Mouse (Mus musculus) heart, embryonic 14.5 days (tissue): ENCODE measurements around the gene Btbd19. TPM values are rescaled to one million over a fixed set of nuclear protein-coding genes. Genes with fewer than 3 reads are reported as not detected.

ENCODE experiments used
- ATAC-seq: fragments of 200-750 bp; cut with Nextera tagmentation; 2 replicates; pipeline ENCODE4 v1.8.0; 2017; ENCODE audit warnings: low read depth, moderate TSS enrichment; ENCODE audit not compliant: insufficient number of reproducible peaks, insufficient read depth, low FRiP score
- H3K27ac ChIP-seq, 2 experiments: fragments of 200-500 bp in 1 of 2; fragments of 300-500 bp in 1 of 2; sonication (generic) in 1 of 2; replicated peaks in 1 of 2; 2 replicates each; pipeline ENCODE4 v1.5.1; 2012 to 2014; ENCODE audit warnings: low read depth in 2 of 2, low read length in 2 of 2, control low read depth in 1 of 2, mild to moderate bottlenecking in 1 of 2, mixed read lengths in 1 of 2; ENCODE audit not compliant: control insufficient read depth in 1 of 2, insufficient read depth in 1 of 2
- H3K27me3 ChIP-seq: fragments of 300-500 bp; sonication (generic); 2 replicates; pipeline ENCODE4 v1.6.1; 2014; ENCODE audit warnings: mild to moderate bottlenecking, low read length, control low read depth; ENCODE audit not compliant: control insufficient read depth, insufficient read depth
- H3K36me3 ChIP-seq: fragments of 300-500 bp; sonication (generic); 2 replicates; pipeline ENCODE4 v1.6.1; 2014; ENCODE audit warnings: mild to moderate bottlenecking, control low read depth, low read length, mixed read lengths; ENCODE audit not compliant: control insufficient read depth, insufficient read depth
- H3K4me1 ChIP-seq, 2 experiments: fragments of 200-500 bp in 1 of 2; fragments of 300-500 bp in 1 of 2; sonication (generic) in 1 of 2; 2 replicates each; pipeline ENCODE4 v1.6.1; 2012 to 2014; ENCODE audit warnings: low read length in 2 of 2, control low read depth in 1 of 2, mixed read lengths in 1 of 2; ENCODE audit not compliant: control insufficient read depth in 2 of 2, insufficient read depth in 2 of 2
- H3K4me2 ChIP-seq: fragments of 300-500 bp; sonication (generic); 2 replicates; pipeline ENCODE4 v1.6.1; 2014; ENCODE audit warnings: mild to moderate bottlenecking, low read length
- H3K4me3 ChIP-seq, 2 experiments: fragments of 200-500 bp in 1 of 2; fragments of 300-500 bp in 1 of 2; sonication (generic) in 1 of 2; 2 replicates each; pipeline ENCODE4 v1.5.1; 2012 to 2014; ENCODE audit warnings: low read length in 2 of 2, mild to moderate bottlenecking in 2 of 2, control low read depth in 1 of 2, low read depth in 1 of 2, moderate library complexity in 1 of 2; ENCODE audit not compliant: control insufficient read depth in 1 of 2, insufficient read depth in 1 of 2
- H3K9ac ChIP-seq: fragments of 300-500 bp; sonication (generic); 2 replicates; pipeline ENCODE4 v1.6.1; 2014; ENCODE audit warnings: mild to moderate bottlenecking, low read length
- H3K9me3 ChIP-seq: fragments of 300-500 bp; sonication (generic); 2 replicates; pipeline ENCODE4 v1.6.1; 2016; ENCODE audit warnings: low read length, control low read depth; ENCODE audit not compliant: control insufficient read depth
- WGBS: fragments of 180-500 bp; shearing (Covaris S2); extraction: QIAGEN DNeasy Blood & Tissue Kit; methylation state at CpG from one replicate; pipeline ENCODE4 v1.1.7; 2014; 5-methylcytosine and 5-hydroxymethylcytosine counted together
- polyA plus RNA-seq: library from polyadenylated mRNA; unstranded; fragments of >200 nt; fragmentation: Nextera tagmentation; extraction: Ambion mirVana; gene quantifications from 2 replicates; pipeline ENCODE4 v1.2.1, GENCODE M21; 2014

Btbd19 gene
- polyA plus RNA-seq, 1 experiment from 2014 or later: 2.5 TPM

- peak; percentile 85 for ATAC-seq
- Histone ChIP-seq H3K9ac (peak within 1 kb of the TSS; percentile 84), H3K4me1 (peaks cover 0 to 5% of the 10 kb centered on the region in 2 experiments; a peak in 1 of 4 replicates), H3K36me3 (0 out of 2 replicates have a peak, but pooled peaks cover 1% of the 10 kb centered on the region), H3K9me3 (no peaks in the 10 kb centered on the region), H3K4me2 (peak within 1 kb of the TSS; percentile 99), H3K27me3 (peaks cover 9% of the 10 kb centered on the region), H3K4me3 (peak within 1 kb of the TSS; percentile 68 to 78), H3K27ac (no peak within 1 kb of the TSS)
- 2% methylated on average over 46 of the region's 48 CpGs for WGBS
Measured at GRCm38 (mm10) chr4:117133817-117134600, 8.5 kb upstream of the Btbd19 start, which contains the start of gene Plk3. Plk3 (minus strand) TSS chr4:117133963.

DNA sequence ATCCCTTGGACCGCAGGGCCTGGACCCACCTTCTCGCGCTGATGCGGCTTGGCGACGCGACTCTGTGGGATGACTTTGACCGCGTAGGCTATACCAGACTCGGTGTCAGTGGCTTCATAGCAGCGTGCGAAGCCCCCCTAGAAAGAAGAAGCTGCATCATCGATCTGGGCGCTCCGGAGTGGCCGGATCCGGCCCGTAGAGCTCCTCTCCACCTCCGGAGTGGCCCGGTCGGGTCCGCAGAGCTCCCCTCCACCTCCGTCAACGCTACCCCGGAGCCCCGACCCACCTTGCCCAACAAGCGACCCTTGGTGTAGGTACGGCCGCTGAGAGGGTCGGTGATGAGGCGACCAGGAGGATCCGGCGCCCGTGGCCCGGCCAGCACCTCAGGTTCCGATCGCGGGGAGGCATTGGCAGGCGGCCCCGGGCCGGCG lies 7.9 kb upstream of the Btbd19 start:
- H3K4me1 ChIP-seq: peaks cover 0 to 5% of the 10 kb centered on the region in 2 experiments; a peak in 1 of 4 replicates
- no peaks in the 10 kb centered on the region for H3K9me3 ChIP-seq
- WGBS: under 1% methylated on average over 42 of the region's 42 CpGs
- H3K4me2 ChIP-seq: peak overlapping the region; percentile 99
- H3K27me3 ChIP-seq: peaks cover 9% of the 10 kb centered on the region
- ATAC-seq: peak; percentile 25; the same call in 1 of the 2 replicates
- H3K4me3 ChIP-seq: peak overlapping the region; percentile 68 to 78
- no peak overlapping the region for H3K27ac ChIP-seq
- peak overlapping the region; percentile 84 for H3K9ac ChIP-seq
- H3K36me3 ChIP-seq: peaks cover 8% of the 10 kb centered on the region; the same call in 1 of the 2 replicates

DNA sequence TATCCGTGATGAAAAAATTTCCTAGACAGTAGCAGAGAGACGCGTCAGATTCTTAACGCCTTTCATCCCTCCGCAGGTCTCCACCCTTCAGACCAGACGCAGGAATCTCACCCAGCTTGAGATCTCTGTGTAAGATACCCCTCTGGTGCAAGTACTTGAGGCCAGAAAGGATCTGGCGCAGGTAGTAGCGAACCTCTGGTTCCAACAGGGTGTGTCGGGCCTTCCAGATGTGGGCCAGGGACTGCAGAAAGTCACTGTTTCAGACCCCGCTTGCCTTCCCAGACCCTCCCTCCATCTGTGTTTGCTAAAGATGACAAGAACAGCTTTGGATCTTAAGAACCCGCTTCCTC lies 7.2 kb upstream of the Btbd19 start:
- H3K27me3 ChIP-seq: peaks cover 9% of the 10 kb centered on the region
- 22% methylated on average over 11 of the region's 11 CpGs for WGBS

DNA sequence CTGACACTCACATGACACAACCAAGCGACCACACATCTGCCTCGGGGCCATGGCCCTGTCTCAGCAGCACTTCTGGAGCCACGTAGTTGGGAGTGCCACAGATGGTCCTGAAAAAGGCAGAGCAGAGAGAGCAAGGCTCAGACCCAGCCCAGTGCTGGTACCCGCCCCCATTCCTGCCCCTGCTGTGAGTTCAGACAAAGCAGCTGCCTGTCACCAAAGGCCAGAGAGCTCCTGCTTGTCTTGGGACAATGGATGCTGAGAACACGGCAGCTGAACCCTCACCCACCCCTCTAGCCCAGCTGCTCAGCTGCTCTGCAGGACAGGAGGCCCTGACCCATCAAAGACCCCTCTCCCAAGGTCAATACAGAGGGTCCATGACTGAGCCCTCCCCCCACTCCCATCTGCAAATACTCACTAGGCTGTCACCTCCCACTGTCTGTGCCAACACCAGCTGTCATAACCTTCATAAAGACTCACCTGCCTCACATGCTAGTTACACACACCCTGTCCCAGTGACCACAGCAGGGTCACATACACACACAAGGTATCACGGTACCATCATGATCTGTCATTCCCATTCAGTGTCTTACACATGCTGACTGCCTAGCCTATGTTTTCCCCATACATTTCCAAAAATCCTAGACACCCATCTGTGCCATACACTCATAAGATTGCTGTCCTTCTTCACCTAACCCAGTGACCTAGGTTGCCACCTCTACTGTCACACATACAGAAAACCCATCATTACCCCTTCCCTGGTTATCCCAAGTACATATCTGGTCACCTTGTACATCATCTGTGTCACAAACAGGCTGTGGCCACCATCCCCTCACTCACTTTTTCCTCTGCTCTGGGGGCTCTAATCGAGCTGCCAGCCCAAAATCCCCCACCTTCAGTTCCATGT lies 6.6 kb upstream of the Btbd19 start:
- H3K27ac ChIP-seq: no peak overlapping the region
- H3K9me3 ChIP-seq: no peaks in the 10 kb centered on the region
- WGBS: 45% methylated on average over 7 of the region's 7 CpGs
- ATAC-seq: no peak
- H3K4me1 ChIP-seq: peaks cover 0 to 5% of the 10 kb centered on the region in 2 experiments; a peak in 1 of 4 replicates
- H3K9ac ChIP-seq: no peak overlapping the region
- peaks cover 10% of the 10 kb centered on the region; the same call in 1 of the 2 replicates for H3K36me3 ChIP-seq
- peak overlapping the region in 1 of 2 experiments; percentile 78; a peak in 2 of 4 replicates for H3K4me3 ChIP-seq
- H3K27me3 ChIP-seq: peaks cover 9% of the 10 kb centered on the region
- peak overlapping the region; percentile 99 for H3K4me2 ChIP-seq

More for the DNA sequence above, 7.2 kb upstream of the Btbd19 start:
- Histone ChIP-seq H3K4me1 (peaks cover 0 to 5% of the 10 kb centered on the region in 2 experiments; a peak in 1 of 4 replicates), H3K27ac (no peak overlapping the region), H3K4me2 (peak overlapping the region; percentile 99), H3K36me3 (peaks cover 10% of the 10 kb centered on the region; the same call in 1 of the 2 replicates), H3K4me3 (peak overlapping the region in 1 of 2 experiments; percentile 78; a peak in 2 of 4 replicates), H3K9ac (peak overlapping the region; percentile 84; the same call in 1 of the 2 replicates), H3K9me3 (no peaks in the 10 kb centered on the region)
- ATAC-seq: no peak

GRCm38 (mm10) chr4:117131198-117131597 lies 5.7 kb upstream of the Btbd19 start:
- H3K9ac ChIP-seq: no peak overlapping the region
- 70% methylated on average over 6 of the region's 6 CpGs for WGBS
- H3K36me3 ChIP-seq: peaks cover 10% of the 10 kb centered on the region; the same call in 1 of the 2 replicates

GRCm38 (mm10) chr4:117130790-117131189 lies 5.3 kb upstream of the Btbd19 start:
- Histone ChIP-seq H3K36me3 (peaks cover 10% of the 10 kb centered on the region; the same call in 1 of the 2 replicates), H3K4me3 (no peak overlapping the region), H3K27me3 (peaks cover 9% of the 10 kb centered on the region), H3K9me3 (no peaks in the 10 kb centered on the region), H3K27ac (no peak overlapping the region), H3K4me1 (peaks cover 5% of the 10 kb centered on the region in 2 experiments; a peak in 2 of 4 replicates), H3K4me2 (no peak overlapping the region), H3K9ac (no peak overlapping the region)
- ATAC-seq: no peak
- WGBS: 68% methylated on average over 6 of the region's 6 CpGs

More at GRCm38 (mm10) chr4:117131198-117131597, 5.7 kb upstream of the Btbd19 start:
- Histone ChIP-seq H3K27me3 (peaks cover 9% of the 10 kb centered on the region), H3K27ac (no peak overlapping the region), H3K4me2 (no peak overlapping the region), H3K9me3 (no peaks in the 10 kb centered on the region), H3K4me3 (no peak overlapping the region), H3K4me1 (peaks cover 4 to 5% of the 10 kb centered on the region in 2 experiments; a peak in 2 of 4 replicates)
- ATAC-seq: no peak
